Mouse (Mus musculus) ES-E14 (cell line): ENCODE data around the gene Slc18b1. TPM values are rescaled to one million over a fixed set of nuclear protein-coding genes. Genes with fewer than 3 reads are reported as not detected.

Experiments used
- DNase-seq: peaks from one replicate; pipeline ENCODE4 v3.0.0-alpha.2; 2013; ENCODE audit warnings: low read depth, low spot score
- H3K27ac ChIP-seq: 2 replicates; pipeline ENCODE4 v1.5.1; 2012; ENCODE audit warnings: low read depth, mild to moderate bottlenecking, low read length, moderate library complexity, mixed read lengths; ENCODE audit not compliant: poor library complexity, insufficient read depth, severe bottlenecking
- H3K36me3 ChIP-seq: 2 replicates; pipeline ENCODE4 v1.6.1; 2012; ENCODE audit warnings: mild to moderate bottlenecking, low read length, moderate library complexity, mixed read lengths; ENCODE audit not compliant: control insufficient read depth, poor library complexity, insufficient read depth, severe bottlenecking
- H3K4me1 ChIP-seq, 2 experiments: fragments of 150-350 bp in 1 of 2; sonication (generic) in 1 of 2; 2 replicates each; pipeline ENCODE4 v1.6.1; 2012; ENCODE audit warnings: low read length in 2 of 2, mild to moderate bottlenecking in 1 of 2, mixed read lengths in 1 of 2; ENCODE audit not compliant: control insufficient read depth in 2 of 2, insufficient read depth in 2 of 2, poor library complexity in 1 of 2
- H3K4me3 ChIP-seq, 2 experiments: fragments of 150-350 bp in 1 of 2; sonication (generic) in 1 of 2; 2 replicates each; pipeline ENCODE4 v1.5.1; 2012; ENCODE audit warnings: low read length in 2 of 2, low read depth in 1 of 2, mild to moderate bottlenecking in 1 of 2, mixed read lengths in 1 of 2; ENCODE audit not compliant: insufficient read depth in 1 of 2, poor library complexity in 1 of 2, severe bottlenecking in 1 of 2
- H3K9ac ChIP-seq: 2 replicates; pipeline ENCODE4 v1.6.1; 2012; ENCODE audit warnings: low read depth, mild to moderate bottlenecking, low read length, mixed read lengths; ENCODE audit not compliant: poor library complexity, insufficient read depth, severe bottlenecking
- H3K9me3 ChIP-seq: fragments of 150-350 bp; sonication (generic); 2 replicates; pipeline ENCODE4 v1.6.1; 2012; ENCODE audit warnings: low read depth, mild to moderate bottlenecking, low read length; ENCODE audit not compliant: control insufficient read depth, insufficient read depth
- CHD2 ChIP-seq: IDR thresholded peaks from 2 replicates; pipeline ENCODE4 v1.6.1; 2014; ENCODE audit warnings: mild to moderate bottlenecking, low read depth, low read length, inconsistent platforms
- HCFC1 ChIP-seq: IDR thresholded peaks from 2 replicates; pipeline ENCODE4 v1.6.1; 2012; ENCODE audit warnings: low read length, inconsistent platforms, borderline replicate concordance; ENCODE audit not compliant: insufficient read depth
- MAFK ChIP-seq: IDR thresholded peaks from 2 replicates; pipeline ENCODE4 v1.6.1; 2014; ENCODE audit warnings: mild to moderate bottlenecking, low read depth, low read length, inconsistent platforms; ENCODE audit not compliant: insufficient read depth
- ZC3H11A ChIP-seq: IDR thresholded peaks from 2 replicates; pipeline ENCODE4 v1.6.1; 2012; ENCODE audit warnings: low read depth, mild to moderate bottlenecking, inconsistent platforms, low read length, borderline replicate concordance
- ZNF384 ChIP-seq: IDR thresholded peaks from 2 replicates; pipeline ENCODE4 v1.6.1; 2012; ENCODE audit warnings: low read depth, low read length, inconsistent platforms
- in situ Hi-C, 2 experiments: fragments of 600-800 bp; cut with MboI; formaldehyde crosslinking; loops; one replicate each; pipeline ENCODE4 v1.15.1; 2025; ENCODE audit warnings: low sequenced_read_pairs in 2 of 2, inconsistent platforms in 1 of 2; ENCODE audit not compliant: unreplicated experiment in 2 of 2
- total RNA-seq: library from RNA; depleted of rRNA; stranded (reverse); fragments of 300-350 nt; gene quantifications from 2 replicates; pipeline ENCODE4 v1.2.3, GENCODE M21; 2012

Gene Slc18b1
- total RNA-seq, 1 experiment, result 5.9 TPM

DNA sequence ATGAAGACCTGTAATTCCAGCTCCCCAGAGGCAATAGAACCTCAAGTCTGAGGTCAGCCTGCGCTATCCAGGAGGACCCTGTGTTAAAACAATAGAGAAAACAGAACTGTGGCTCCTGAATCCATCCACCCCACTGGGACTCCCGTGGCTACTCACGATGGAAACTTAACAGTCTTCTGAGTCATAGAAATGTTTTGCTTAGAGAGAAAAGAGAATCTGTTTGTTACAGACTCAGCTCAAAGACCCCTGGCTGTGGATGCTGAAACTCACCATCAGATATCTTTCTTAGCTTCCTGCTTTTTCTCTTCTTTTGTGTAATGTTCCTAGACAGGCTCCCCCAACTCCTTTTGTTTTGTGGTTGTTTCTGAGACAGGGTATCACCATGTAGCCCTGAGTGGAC is 7.9 kb downstream of the Slc18b1 start:
- H3K9ac ChIP-seq, result no peak overlapping the region
- in situ Hi-C loops, result loop anchor here (25.0 kb wide), 3 partner anchors 283 to 508 kb away; partner anchors contain the start of genes Taar8a (in 1 of the 2), Taar8b (in 1 of the 2), Taar8c (in 1 of the 2) and Taar9 (in 1 of the 2)
- peaks cover 0 to 16% of the 10 kb centered on the region in 2 experiments; a peak in 2 of 4 replicates for H3K4me1 ChIP-seq
- no peaks in the 10 kb centered on the region for H3K9me3 ChIP-seq
- no peak overlapping the region for H3K4me3 ChIP-seq
- no peak overlapping the region for H3K27ac ChIP-seq
- H3K36me3 ChIP-seq, result no peaks in the 10 kb centered on the region
- no peak for DNase-seq
- TF ChIP-seq CHD2 (no peak), ZC3H11A (no peak), HCFC1 (no peak), MAFK (no peak), ZNF384 (no peak)

DNA sequence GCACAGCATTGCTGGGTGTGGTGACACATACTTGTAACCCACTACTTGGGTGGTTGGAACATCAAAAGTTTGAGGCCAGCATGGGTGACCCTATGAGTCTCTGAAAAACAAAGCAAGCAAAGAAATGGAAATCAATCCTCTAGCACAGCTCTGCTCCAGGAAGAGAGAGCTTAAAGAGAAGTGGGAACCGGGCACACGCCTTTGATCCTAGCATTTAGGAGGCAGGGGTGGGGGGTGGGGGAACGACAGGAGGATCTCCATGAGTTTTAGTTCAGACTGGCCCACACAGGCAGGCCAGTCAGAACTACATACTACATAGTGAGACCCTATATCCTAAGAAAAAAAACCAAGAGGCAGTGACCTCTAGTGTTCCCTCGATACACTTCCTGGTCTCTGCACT is 9.4 kb downstream of the Slc18b1 start:
- Histone ChIP-seq H3K27ac (no peak overlapping the region), H3K4me3 (no peak overlapping the region), H3K9ac (no peak overlapping the region), H3K4me1 (peaks cover 0 to 19% of the 10 kb centered on the region in 2 experiments; a peak in 2 of 4 replicates), H3K9me3 (no peaks in the 10 kb centered on the region), H3K36me3 (no peaks in the 10 kb centered on the region)
- TF ChIP-seq MAFK (0 out of 2 replicates have a peak, but pooled peaks have one; percentile 31), ZNF384 (no peak)
- in situ Hi-C loops, result loop anchor here (25.0 kb wide), 3 partner anchors 281 to 506 kb away; partner anchors contain the start of genes Taar8a (in 1 of the 2), Taar8b (in 1 of the 2), Taar8c (in 1 of the 2) and Taar9 (in 1 of the 2)
- DNase-seq, result no peak

DNA sequence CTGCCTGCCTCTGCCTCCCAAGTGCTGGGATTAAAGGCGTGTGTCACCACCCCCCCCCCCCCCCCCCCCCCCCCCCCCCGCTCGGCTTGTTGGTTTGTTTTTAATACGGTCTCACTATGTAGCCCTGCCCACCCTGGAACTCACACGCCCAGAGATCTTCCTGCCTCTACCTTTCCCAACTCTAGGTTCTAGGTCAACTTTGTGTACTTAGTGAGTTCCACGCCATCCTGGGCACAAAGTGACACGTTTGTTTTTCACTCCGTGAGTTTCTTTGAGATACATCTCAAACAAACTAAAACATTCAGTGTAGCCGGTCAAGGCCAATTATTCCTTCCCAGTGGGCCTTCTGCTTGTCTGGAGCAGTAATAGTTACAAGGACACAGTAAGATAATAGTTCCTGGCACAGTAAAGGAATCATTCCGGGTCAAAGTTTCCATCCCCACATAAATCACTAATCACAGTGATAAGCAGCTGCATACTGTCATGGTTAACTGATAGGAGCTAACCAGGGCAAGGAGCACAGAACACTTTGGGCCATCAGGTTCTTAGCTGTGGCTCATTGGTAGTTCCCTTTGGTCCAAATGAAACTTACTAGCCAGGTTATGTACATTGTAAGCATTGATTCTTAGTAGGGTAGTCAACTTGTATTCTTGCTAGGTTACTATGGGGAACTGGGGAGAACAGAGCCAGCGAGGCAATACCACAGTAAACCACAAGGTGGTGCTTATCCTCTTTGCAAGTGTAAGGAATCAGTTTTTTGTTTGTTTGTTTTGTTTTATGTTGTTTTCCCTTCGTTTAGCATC is 15.1 kb downstream of the Slc18b1 start:
- H3K9ac ChIP-seq, result peak overlapping the region; percentile 35; the same call in 1 of the 2 replicates
- peak; percentile 88 for DNase-seq
- H3K4me1 ChIP-seq, result peaks cover 6 to 29% of the 10 kb centered on the region in 2 experiments
- no peak overlapping the region for H3K4me3 ChIP-seq
- in situ Hi-C loops, result loop anchor here (25.0 kb wide), 3 partner anchors 275 to 500 kb away; partner anchors contain the start of genes Taar8a (in 1 of the 2), Taar8b (in 1 of the 2), Taar8c (in 1 of the 2) and Taar9 (in 1 of the 2)
- no peaks in the 10 kb centered on the region for H3K9me3 ChIP-seq
- TF ChIP-seq ZNF384 (no peak), HCFC1 (no peak), ZC3H11A (no peak), MAFK (no peak), CHD2 (no peak)
- no peaks in the 10 kb centered on the region for H3K36me3 ChIP-seq
- peak overlapping the region; percentile 36; the same call in 1 of the 2 replicates for H3K27ac ChIP-seq

DNA sequence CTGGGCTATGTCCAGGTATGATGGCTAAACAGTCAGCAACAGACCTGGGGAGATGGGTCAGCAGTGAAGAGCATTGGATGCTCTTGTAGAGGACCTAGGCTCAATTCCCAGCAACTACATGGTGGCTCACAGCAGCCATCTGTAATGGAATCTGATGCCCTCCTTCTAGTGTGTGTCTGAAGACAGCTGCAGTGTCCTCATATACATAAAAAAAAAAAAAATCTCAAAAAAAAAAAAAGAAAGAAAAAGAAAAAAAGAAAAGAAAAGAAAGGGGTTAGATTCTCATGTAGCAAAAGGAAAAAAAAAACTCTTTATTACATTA is 15.6 kb downstream of the Slc18b1 start:
- peaks cover 6 to 25% of the 10 kb centered on the region in 2 experiments for H3K4me1 ChIP-seq
- H3K4me3 ChIP-seq, result peak overlapping the region in 1 of 2 experiments; percentile 50; a peak in 1 of 4 replicates
- no peaks in the 10 kb centered on the region for H3K9me3 ChIP-seq
- H3K9ac ChIP-seq, result peak overlapping the region; percentile 35; the same call in 1 of the 2 replicates
- no peak for DNase-seq
- TF ChIP-seq ZC3H11A, result no peak
- TF ChIP-seq ZNF384, result peak; percentile 60; the same call in 1 of the 2 replicates
- peak overlapping the region; percentile 36; the same call in 1 of the 2 replicates for H3K27ac ChIP-seq
- H3K36me3 ChIP-seq, result no peaks in the 10 kb centered on the region
- in situ Hi-C loops, result loop anchor here (25.0 kb wide), 3 partner anchors 275 to 500 kb away; partner anchors contain the start of genes Taar8a (in 1 of the 2), Taar8b (in 1 of the 2), Taar8c (in 1 of the 2) and Taar9 (in 1 of the 2)
